Mouse (Mus musculus) kidney, embryonic 16.5 days (tissue): Measurements from ENCODE around the gene Ube2cbp. TPM values are rescaled to one million over a fixed set of nuclear protein-coding genes. Genes with fewer than 3 reads are reported as not detected.

Experiments
- ATAC-seq: fragments of 200-750 bp; cut with Nextera tagmentation; 2 replicates; pipeline ENCODE4 v1.8.0; 2017; ENCODE audit warnings: moderate TSS enrichment; ENCODE audit not compliant: low FRiP score, low TSS enrichment
- H3K27ac ChIP-seq: fragments of 300-500 bp; sonication (generic); 2 replicates; pipeline ENCODE4 v1.5.1; 2014; ENCODE audit warnings: low read length
- H3K27me3 ChIP-seq: fragments of 300-500 bp; sonication (generic); 2 replicates; pipeline ENCODE4 v1.6.1; 2014; ENCODE audit warnings: low read length, control low read depth, mixed read lengths; ENCODE audit not compliant: insufficient read depth
- H3K36me3 ChIP-seq: fragments of 300-500 bp; sonication (generic); 2 replicates; pipeline ENCODE4 v1.6.1; 2014; ENCODE audit warnings: low read length, control low read depth, mixed read lengths; ENCODE audit not compliant: insufficient read depth
- H3K4me1 ChIP-seq: fragments of 300-500 bp; sonication (generic); 2 replicates; pipeline ENCODE4 v1.6.1; 2014; ENCODE audit warnings: low read length, control low read depth, mixed read lengths; ENCODE audit not compliant: insufficient read depth
- H3K4me2 ChIP-seq: fragments of 300-500 bp; sonication (generic); replicated peaks from 2 replicates; pipeline ENCODE4 v1.6.1; 2014; ENCODE audit warnings: low read depth, low read length
- H3K4me3 ChIP-seq: fragments of 300-500 bp; sonication (generic); 2 replicates; pipeline ENCODE4 v1.5.1; 2014; ENCODE audit warnings: mild to moderate bottlenecking, low read length
- H3K9ac ChIP-seq: fragments of 300-500 bp; sonication (generic); replicated peaks from 2 replicates; pipeline ENCODE4 v1.6.1; 2014; ENCODE audit warnings: low read length
- H3K9me3 ChIP-seq: fragments of 300-500 bp; sonication (generic); 2 replicates; pipeline ENCODE4 v1.6.1; 2016; ENCODE audit warnings: low read length, control low read depth
- WGBS: fragments of 180-500 bp; shearing (Covaris S2); extraction: QIAGEN DNeasy Blood & Tissue Kit; methylation state at CpG from one replicate; pipeline ENCODE4 v1.1.7; 2014; 5-methylcytosine and 5-hydroxymethylcytosine counted together
- polyA plus RNA-seq: library from polyadenylated mRNA; unstranded; fragments of >200 nt; fragmentation: Nextera tagmentation; extraction: Ambion mirVana; gene quantifications from 2 replicates; pipeline ENCODE4 v1.2.1, GENCODE M21; 2015

The Ube2cbp gene
- polyA plus RNA-seq, 1 experiment from 2014 or later = 8.4 TPM

DNA sequence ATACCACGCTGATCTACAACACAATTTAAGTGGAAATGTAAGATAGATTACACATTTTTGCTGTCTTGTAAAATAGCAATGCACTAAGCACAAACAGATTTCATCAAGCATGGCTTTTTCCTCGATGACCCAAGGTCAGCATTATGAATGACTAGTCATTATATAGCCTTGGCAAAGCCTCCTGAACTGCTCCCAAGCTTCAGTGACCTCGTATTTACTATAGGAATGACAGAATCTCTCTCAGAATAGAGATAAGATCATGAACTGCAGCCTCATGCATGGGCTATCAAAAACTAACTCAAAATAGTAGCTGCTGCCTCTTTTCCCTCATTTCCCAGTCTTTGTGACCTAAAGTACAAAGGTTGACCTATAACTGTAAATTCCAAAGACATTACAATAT, 128.4 kb downstream of the Ube2cbp start:
- ATAC-seq = peak; percentile 84; the same call in 1 of the 2 replicates
- Histone ChIP-seq H3K4me3 (no peak overlapping the region), H3K27me3 (no peaks in the 10 kb centered on the region), H3K36me3 (no peaks in the 10 kb centered on the region), H3K27ac (0 out of 2 replicates have a peak overlapping the region, but pooled peaks have one; percentile 29), H3K4me1 (peaks cover 11% of the 10 kb centered on the region; the same call in 1 of the 2 replicates), H3K9me3 (no peaks in the 10 kb centered on the region), H3K4me2 (no peak overlapping the region), H3K9ac (no peak overlapping the region)
- WGBS = 48% methylated on average over 3 of the region's 3 CpGs

DNA sequence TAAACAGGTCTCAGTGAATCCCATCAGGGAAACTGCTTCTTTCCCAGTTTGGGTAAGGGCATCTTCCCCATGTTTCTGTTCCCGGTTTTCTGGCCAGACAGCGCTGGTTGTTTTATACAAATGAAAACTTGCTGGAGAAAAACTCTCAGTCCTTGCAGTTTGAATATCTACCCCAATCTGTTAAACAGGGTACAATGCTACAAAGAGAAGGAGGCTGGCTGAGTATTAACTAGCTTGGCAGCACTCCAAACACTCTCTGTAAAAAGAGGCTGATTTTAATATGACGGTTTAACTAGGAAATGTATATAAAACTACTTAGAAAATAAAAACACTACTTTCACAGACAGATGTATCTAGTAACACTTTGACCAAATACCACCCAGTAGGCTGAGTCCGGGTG, 129.2 kb downstream of the Ube2cbp start:
- 0 out of 2 replicates have a peak, but pooled peaks have one; percentile 37 for ATAC-seq
- Histone ChIP-seq H3K27ac (peak overlapping the region; percentile 61; the same call in 1 of the 2 replicates), H3K4me3 (no peak overlapping the region), H3K27me3 (no peaks in the 10 kb centered on the region), H3K36me3 (no peaks in the 10 kb centered on the region), H3K9ac (no peak overlapping the region), H3K4me1 (peaks cover 11% of the 10 kb centered on the region; the same call in 1 of the 2 replicates), H3K4me2 (no peak overlapping the region), H3K9me3 (no peaks in the 10 kb centered on the region)
- WGBS = 58% methylated on average over 4 of the region's 4 CpGs

DNA sequence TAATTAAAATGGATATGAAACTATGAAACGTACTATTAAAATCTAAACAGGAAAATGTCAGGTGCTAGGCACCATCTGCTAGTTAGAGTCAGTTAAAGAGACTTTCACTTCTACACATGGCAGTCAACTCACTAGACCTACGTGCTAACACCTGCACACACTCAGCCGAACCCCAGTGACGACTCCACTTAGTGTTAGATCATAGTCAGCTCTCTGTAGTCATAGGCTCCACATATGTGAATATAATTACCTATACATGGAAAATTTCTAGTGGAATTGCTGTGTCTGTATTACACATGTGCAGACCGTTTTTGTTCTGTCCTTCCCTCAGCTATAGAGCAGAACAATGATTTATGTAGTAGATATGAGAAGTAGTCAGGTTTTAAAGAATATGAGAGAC, 130.4 kb downstream of the Ube2cbp start:
- ATAC-seq = no peak
- H3K4me2 ChIP-seq = no peak overlapping the region
- H3K27me3 ChIP-seq = no peaks in the 10 kb centered on the region
- no peaks in the 10 kb centered on the region for H3K9me3 ChIP-seq
- H3K9ac ChIP-seq = no peak overlapping the region
- no peak overlapping the region for H3K4me3 ChIP-seq
- no peaks in the 10 kb centered on the region for H3K36me3 ChIP-seq
- peaks cover 11% of the 10 kb centered on the region; the same call in 1 of the 2 replicates for H3K4me1 ChIP-seq
- H3K27ac ChIP-seq = no peak overlapping the region
- 88% methylated on average over 5 of the region's 5 CpGs for WGBS

DNA sequence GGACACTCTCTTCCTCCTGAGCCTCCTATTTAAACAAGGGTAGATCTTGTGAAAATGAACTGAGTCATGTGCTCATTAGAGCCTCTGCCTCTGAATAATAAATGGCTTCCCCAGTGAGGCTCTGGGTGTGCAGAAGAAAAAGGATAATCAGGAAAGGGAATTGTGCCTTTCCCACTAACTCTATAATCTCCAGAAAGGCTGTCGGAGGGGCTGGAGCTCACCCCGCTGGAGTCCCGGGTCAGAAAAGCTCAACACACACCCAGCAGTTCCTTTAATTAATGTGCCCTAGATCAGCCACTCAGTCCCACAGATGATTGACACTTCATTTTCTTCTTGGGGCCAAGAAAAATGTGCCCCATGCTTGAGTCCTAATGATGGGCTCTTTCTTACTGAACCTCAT, 134.2 kb downstream of the Ube2cbp start:
- no peaks in the 10 kb centered on the region for H3K9me3 ChIP-seq
- no peaks in the 10 kb centered on the region for H3K27me3 ChIP-seq
- H3K4me2 ChIP-seq = no peak overlapping the region
- no peak overlapping the region for H3K4me3 ChIP-seq
- H3K4me1 ChIP-seq = peaks cover 7% of the 10 kb centered on the region
- H3K9ac ChIP-seq = no peak overlapping the region
- no peak overlapping the region for H3K27ac ChIP-seq
- no peak for ATAC-seq
- no peaks in the 10 kb centered on the region for H3K36me3 ChIP-seq
- 91% methylated on average over 3 of the region's 3 CpGs for WGBS

DNA sequence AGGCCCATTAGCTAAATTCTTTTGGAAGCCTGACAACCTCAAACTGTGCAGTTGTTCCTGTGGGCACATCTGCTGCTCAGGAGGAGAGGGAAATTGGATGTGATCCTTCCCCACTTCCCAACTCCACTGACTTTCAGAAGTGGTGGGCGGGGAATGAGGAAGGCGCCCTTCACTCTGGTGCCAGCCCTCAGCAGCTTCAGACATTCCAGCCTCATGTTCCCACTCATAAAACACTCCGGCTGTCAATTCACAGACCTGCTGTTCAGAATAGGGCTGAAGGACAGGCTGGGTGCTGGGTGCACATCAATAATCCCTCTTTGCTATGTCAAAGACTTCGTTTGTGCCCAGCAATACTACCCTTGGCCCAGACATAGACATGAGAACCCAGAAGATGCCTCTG, 136.5 kb downstream of the Ube2cbp start:
- Histone ChIP-seq H3K4me2 (no peak overlapping the region), H3K9ac (no peak overlapping the region), H3K36me3 (no peaks in the 10 kb centered on the region), H3K4me3 (no peak overlapping the region), H3K4me1 (peaks cover 5% of the 10 kb centered on the region), H3K27ac (no peak overlapping the region), H3K27me3 (no peaks in the 10 kb centered on the region), H3K9me3 (no peaks in the 10 kb centered on the region)
- no peak; the same call in 1 of the 2 replicates for ATAC-seq
- 74% methylated on average over 4 of the region's 4 CpGs for WGBS

DNA sequence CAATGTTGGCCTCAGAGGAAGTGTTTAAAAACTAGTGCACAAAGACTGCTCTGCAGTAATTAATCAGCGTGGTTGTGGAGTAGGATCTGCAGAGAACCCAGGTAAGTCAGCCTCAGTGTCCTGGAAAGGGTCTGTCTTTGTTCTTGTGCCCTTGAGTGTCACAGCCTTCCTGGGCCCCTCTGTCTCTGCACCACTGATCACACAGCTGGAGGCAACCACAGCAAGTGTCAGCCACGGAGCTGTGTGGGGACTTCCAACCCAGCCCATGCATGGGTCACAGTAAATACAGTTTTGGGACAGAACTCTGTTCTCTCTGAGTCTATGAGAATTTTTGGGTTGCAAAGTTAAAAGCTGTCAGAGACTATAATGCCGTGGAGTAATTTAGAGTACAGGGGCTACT, 137.4 kb downstream of the Ube2cbp start:
- Histone ChIP-seq H3K27me3 (no peaks in the 10 kb centered on the region), H3K9ac (no peak overlapping the region), H3K27ac (no peak overlapping the region), H3K4me1 (peaks cover 5% of the 10 kb centered on the region), H3K36me3 (no peaks in the 10 kb centered on the region), H3K4me2 (no peak overlapping the region), H3K4me3 (no peak overlapping the region), H3K9me3 (no peaks in the 10 kb centered on the region)
- ATAC-seq = peak; percentile 91
- WGBS = 38% methylated on average over 3 of the region's 3 CpGs

DNA sequence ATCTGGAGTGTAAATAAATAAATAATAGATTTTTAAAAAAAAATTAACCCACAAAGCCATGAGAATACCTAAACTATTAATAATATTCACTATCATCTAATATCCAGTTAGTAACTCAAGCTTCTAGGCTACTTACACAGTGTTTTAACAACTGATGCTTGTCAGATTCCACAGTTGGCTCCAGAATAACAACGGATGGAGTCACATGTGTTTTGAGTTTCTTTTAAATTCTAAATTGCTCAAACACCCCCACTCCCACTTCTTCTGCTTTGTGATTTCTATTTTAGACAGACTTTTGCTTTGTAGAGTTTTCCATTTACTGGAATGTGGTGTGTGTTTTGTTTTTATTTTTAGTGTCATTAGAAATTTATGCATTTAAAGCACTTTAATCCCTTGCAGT, 140.0 kb downstream of the Ube2cbp start:
- no peak for ATAC-seq

DNA sequence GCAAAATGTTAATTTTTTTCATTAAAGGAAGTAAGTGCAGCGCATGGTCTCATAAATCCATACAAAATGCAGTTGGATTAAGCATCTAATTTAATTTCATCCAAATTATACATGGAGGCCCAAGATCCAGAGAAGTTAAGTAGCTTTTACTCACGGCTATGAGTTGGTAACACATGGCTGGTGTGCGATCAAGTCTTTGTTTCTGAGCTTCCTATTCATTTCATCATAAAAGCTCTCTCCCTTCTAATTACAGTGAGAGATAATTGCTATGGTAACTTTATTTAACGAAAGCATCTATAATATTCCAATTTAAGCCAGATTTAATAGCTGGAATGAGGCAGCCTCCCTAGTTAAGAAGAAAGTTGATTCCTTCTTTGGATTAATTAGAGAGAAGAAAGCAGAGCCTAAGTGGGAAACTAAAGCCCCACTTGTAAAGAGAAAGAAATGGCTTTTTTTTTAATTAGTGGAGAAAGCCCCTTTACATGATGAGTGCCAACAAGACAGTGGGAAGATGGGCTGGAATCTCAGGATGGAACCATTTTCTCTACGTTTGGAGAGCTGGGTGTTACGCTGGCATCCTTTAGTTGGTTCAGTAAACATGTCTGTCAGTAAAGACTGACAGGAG, 145.1 kb downstream of the Ube2cbp start:
- H3K9ac ChIP-seq = no peak overlapping the region
- no peaks in the 10 kb centered on the region for H3K9me3 ChIP-seq
- no peaks in the 10 kb centered on the region for H3K36me3 ChIP-seq
- ATAC-seq = no peak
- no peak overlapping the region for H3K27ac ChIP-seq
- H3K27me3 ChIP-seq = no peaks in the 10 kb centered on the region
- H3K4me1 ChIP-seq = no peaks in the 10 kb centered on the region
- no peak overlapping the region for H3K4me3 ChIP-seq
- H3K4me2 ChIP-seq = no peak overlapping the region
- WGBS = 85% methylated on average over 6 of the region's 6 CpGs

More for the DNA sequence above, 140.0 kb downstream of the Ube2cbp start:
- no peak overlapping the region for H3K4me3 ChIP-seq
- no peak overlapping the region for H3K9ac ChIP-seq
- peaks cover 5% of the 10 kb centered on the region for H3K4me1 ChIP-seq
- H3K9me3 ChIP-seq = no peaks in the 10 kb centered on the region
- no peak overlapping the region for H3K4me2 ChIP-seq
- WGBS = 81% methylated on average over 1 of the region's 1 CpGs
- no peak overlapping the region for H3K27ac ChIP-seq
- H3K27me3 ChIP-seq = no peaks in the 10 kb centered on the region
- no peaks in the 10 kb centered on the region for H3K36me3 ChIP-seq

DNA sequence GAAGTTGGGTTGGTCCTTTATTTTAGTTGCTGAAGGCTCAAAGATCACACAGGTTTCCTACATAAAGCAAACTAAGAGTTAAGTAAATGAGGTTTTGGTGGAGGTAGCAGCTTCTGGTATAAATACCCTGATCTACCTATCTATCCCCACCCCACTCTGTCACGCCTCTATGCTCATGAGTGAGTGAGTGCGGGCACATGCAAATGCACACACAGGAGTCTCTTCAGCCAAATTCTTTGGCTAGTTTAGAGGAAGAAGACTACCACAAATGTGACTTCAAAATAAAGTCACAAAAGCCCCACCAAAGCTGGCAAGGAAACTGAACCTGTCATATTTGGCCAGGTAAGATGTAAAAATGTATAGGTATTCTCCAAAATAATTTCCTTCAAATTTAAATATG, 149.1 kb downstream of the Ube2cbp start:
- H3K9ac ChIP-seq = no peak overlapping the region

DNA sequence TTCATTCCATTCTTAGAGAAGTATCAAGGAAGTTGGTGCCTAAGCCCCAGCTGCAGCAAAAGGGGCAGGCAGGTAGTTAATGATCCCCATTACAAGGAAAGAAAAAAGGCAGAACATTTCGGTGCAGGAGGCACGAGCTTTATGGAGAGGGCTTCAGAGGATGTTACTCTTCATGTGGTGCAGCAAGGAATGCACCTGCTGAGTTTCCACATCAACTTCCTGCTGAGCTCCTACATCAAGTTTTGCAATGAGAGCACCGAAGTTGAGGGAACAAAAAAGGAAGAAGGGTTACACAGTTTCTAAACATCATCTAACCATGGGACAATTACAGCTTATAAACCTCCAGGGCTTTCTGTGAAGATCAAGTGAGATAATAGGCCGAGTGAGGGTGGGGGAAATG, 156.1 kb downstream of the Ube2cbp start:
- no peaks in the 10 kb centered on the region for H3K4me1 ChIP-seq
- H3K4me3 ChIP-seq = no peak overlapping the region
- no peak overlapping the region for H3K27ac ChIP-seq
- WGBS = 49% methylated on average over 4 of the region's 4 CpGs
- H3K27me3 ChIP-seq = no peaks in the 10 kb centered on the region
- no peak overlapping the region for H3K9ac ChIP-seq
- peaks cover 7% of the 10 kb centered on the region; the same call in 1 of the 2 replicates for H3K9me3 ChIP-seq
- no peak overlapping the region for H3K4me2 ChIP-seq
- ATAC-seq = no peak
- H3K36me3 ChIP-seq = 0 out of 2 replicates have a peak, but pooled peaks cover 4% of the 10 kb centered on the region

More for the DNA sequence above, 149.1 kb downstream of the Ube2cbp start:
- 0 out of 2 replicates have a peak, but pooled peaks cover 4% of the 10 kb centered on the region for H3K36me3 ChIP-seq
- peaks cover 4% of the 10 kb centered on the region; the same call in 1 of the 2 replicates for H3K9me3 ChIP-seq
- H3K4me3 ChIP-seq = no peak overlapping the region
- no peaks in the 10 kb centered on the region for H3K4me1 ChIP-seq
- WGBS = 64% methylated on average over 2 of the region's 2 CpGs
- H3K27me3 ChIP-seq = no peaks in the 10 kb centered on the region
- ATAC-seq = no peak
- H3K4me2 ChIP-seq = no peak overlapping the region
- H3K27ac ChIP-seq = no peak overlapping the region
